Mouse (Mus musculus) midbrain, embryonic 15.5 days (tissue): ENCODE measurements at regions not wholly inside any gene's neighbourhood (a gene's known extent, or its start where the extent isn't known, plus 50 kb on each side); places are given as distances from the start of the nearest gene placed in this dataset.

ENCODE experiments used
- ATAC-seq: fragments of 200-750 bp; cut with Nextera tagmentation; replicated peaks from 2 replicates; pipeline ENCODE4 v1.8.0; 2017; ENCODE audit warnings: moderate TSS enrichment
- H3K27ac ChIP-seq: fragments of 300-500 bp; sonication (generic); 2 replicates; pipeline ENCODE4 v1.5.1; 2015; ENCODE audit warnings: mild to moderate bottlenecking, inconsistent platforms
- H3K27me3 ChIP-seq: fragments of 300-500 bp; sonication (generic); replicated peaks from 2 replicates; pipeline ENCODE4 v1.6.1; 2015; ENCODE audit warnings: inconsistent platforms
- H3K36me3 ChIP-seq: fragments of 300-500 bp; sonication (generic); replicated peaks from 2 replicates; pipeline ENCODE4 v1.6.1; 2015; ENCODE audit warnings: inconsistent platforms
- H3K4me1 ChIP-seq: fragments of 300-500 bp; sonication (generic); 2 replicates; pipeline ENCODE4 v1.6.1; 2015; ENCODE audit warnings: inconsistent platforms
- H3K4me2 ChIP-seq: fragments of 300-500 bp; sonication (generic); 2 replicates; pipeline ENCODE4 v1.6.1; 2015; ENCODE audit warnings: inconsistent platforms, mild to moderate bottlenecking, moderate library complexity
- H3K4me3 ChIP-seq: fragments of 300-500 bp; sonication (generic); 2 replicates; pipeline ENCODE4 v1.5.1; 2015; ENCODE audit warnings: mild to moderate bottlenecking, inconsistent platforms
- H3K9ac ChIP-seq: fragments of 300-500 bp; sonication (generic); 2 replicates; pipeline ENCODE4 v1.6.1; 2015; ENCODE audit warnings: mild to moderate bottlenecking, inconsistent platforms
- H3K9me3 ChIP-seq: fragments of 300-500 bp; sonication (generic); 2 replicates; pipeline ENCODE4 v1.6.1; 2016; ENCODE audit warnings: inconsistent platforms
- WGBS: fragments of 180-500 bp; shearing (Covaris S2); methylation state at CpG from one replicate; pipeline ENCODE4 v1.1.7; 2015; ENCODE audit warnings: mixed read lengths; 5-methylcytosine and 5-hydroxymethylcytosine counted together

DNA sequence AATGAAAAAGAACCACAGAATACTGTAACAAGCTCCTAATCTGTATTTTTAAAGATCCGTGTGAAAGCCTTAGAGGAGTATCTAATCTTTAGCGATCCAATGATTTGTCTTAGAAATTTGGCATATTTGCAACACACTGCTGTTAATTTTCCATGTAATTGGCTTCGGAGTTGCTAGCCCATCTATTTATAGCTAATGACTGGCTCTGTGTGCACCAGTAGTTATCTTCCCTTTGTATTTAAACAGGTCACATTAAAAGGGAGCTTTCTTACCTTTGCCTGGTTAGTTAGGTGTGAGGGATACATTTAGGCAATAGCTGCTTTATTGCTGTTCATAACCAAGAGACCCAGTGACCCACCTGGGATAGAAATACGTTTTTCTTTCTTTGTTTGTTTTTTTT is 256.3 kb upstream of the Mme start:
- Histone ChIP-seq H3K36me3 (no peaks in the 10 kb centered on the region), H3K27me3 (no peaks in the 10 kb centered on the region), H3K27ac (no peak overlapping the region), H3K9ac (no peak overlapping the region), H3K4me3 (no peak overlapping the region), H3K9me3 (no peaks in the 10 kb centered on the region), H3K4me2 (no peak overlapping the region), H3K4me1 (no peaks in the 10 kb centered on the region)
- ATAC-seq, result no peak
- WGBS, result 76% methylated on average over 4 of the region's 4 CpGs

DNA sequence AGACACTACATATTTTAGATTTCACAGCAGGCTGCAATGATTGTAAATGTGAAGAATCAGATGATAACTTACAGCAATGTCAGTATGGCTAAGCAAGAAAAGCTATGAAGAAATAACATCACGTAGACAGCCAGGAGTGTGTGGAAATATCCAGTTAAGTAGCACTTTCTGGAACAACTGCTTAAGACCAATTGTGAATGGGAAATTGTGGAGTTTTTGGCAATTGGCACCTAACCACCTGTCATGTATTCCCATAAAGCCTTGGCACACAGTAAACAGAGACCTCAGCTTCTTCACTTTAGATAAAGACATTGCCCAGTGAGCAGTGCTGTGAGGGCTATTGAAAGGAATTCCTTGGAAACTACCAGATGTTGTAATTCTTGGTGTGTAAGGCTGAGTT is 264.4 kb upstream of the Mme start:
- Histone ChIP-seq H3K36me3 (no peaks in the 10 kb centered on the region), H3K27ac (no peak overlapping the region), H3K9ac (no peak overlapping the region), H3K4me3 (no peak overlapping the region), H3K9me3 (no peaks in the 10 kb centered on the region), H3K4me2 (no peak overlapping the region), H3K4me1 (no peaks in the 10 kb centered on the region), H3K27me3 (no peaks in the 10 kb centered on the region)
- 95% methylated on average over 1 of the region's 1 CpGs for WGBS
- ATAC-seq, result no peak

DNA sequence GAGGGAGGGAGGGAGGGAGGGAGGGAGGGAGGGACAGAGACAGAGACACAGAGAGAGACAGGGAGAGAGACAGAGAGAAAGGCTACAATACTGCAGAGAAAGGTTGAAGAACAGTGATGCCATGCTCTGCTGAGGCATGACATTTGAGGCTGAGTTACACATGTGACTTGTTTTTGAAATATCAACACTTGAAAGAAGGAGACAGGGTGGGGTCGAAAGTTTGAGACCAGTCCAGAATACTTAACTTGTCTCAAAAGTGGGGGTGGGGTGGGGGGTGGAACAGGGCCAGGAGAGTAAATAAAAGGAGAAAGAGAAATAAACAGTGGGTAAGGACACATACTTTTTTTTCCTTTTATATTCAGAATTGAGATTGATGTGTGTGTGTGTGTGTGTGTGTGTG is 278.1 kb upstream of the Mme start:
- Histone ChIP-seq H3K27me3 (no peaks in the 10 kb centered on the region), H3K9me3 (no peaks in the 10 kb centered on the region), H3K4me3 (no peak overlapping the region), H3K27ac (no peak overlapping the region), H3K36me3 (no peaks in the 10 kb centered on the region), H3K4me1 (no peaks in the 10 kb centered on the region), H3K4me2 (no peak overlapping the region), H3K9ac (no peak overlapping the region)
- no peak for ATAC-seq
- 93% methylated on average over 1 of the region's 1 CpGs for WGBS

DNA sequence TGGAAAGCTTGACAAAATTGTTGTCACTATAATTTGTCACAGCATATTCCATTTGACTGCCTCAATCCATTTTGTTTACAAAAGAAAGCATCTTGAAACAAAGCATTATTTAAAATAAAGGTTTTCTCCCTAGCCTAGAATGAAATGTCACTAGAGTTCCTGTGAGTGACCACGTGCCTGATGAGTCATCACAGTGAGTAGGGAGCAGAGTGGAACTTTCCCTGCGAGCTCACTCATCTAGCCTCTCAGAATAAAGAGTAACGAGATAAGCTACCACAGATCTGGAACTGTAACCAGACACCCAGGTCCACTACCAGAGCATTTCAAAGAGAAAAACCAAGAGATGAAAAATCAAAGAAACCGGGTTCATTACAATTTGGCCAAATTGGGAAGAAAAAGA is 278.7 kb upstream of the Mme start:
- Histone ChIP-seq H3K4me2 (no peak overlapping the region), H3K36me3 (no peaks in the 10 kb centered on the region), H3K9ac (no peak overlapping the region), H3K27ac (no peak overlapping the region), H3K9me3 (no peaks in the 10 kb centered on the region), H3K4me1 (no peaks in the 10 kb centered on the region), H3K4me3 (no peak overlapping the region), H3K27me3 (no peaks in the 10 kb centered on the region)
- 53% methylated on average over 4 of the region's 4 CpGs for WGBS
- ATAC-seq, result no peak

DNA sequence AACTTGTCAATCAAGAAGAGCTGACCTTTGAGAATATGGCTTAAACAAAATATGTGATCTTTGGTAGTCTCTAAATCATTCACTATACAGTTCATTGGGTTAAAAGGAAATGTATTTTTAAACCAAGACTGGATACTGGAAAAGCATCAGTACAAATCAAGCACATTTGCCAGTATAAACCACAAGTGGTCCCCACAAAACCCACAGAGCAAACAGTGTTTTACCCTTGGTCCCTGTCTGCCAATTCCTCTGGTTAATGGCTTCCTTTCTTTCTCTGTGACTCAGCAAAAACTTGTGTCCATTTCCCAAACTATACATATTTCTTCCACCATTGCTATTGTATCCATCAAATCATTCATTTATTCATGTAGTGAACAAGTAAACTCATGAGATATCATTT is 296.0 kb upstream of the Mme start:
- no peaks in the 10 kb centered on the region for H3K9me3 ChIP-seq
- H3K9ac ChIP-seq, result no peak overlapping the region
- no peaks in the 10 kb centered on the region for H3K36me3 ChIP-seq
- H3K4me1 ChIP-seq, result no peaks in the 10 kb centered on the region
- no peak overlapping the region for H3K4me2 ChIP-seq
- H3K27ac ChIP-seq, result no peak overlapping the region
- H3K27me3 ChIP-seq, result no peaks in the 10 kb centered on the region
- no peak overlapping the region for H3K4me3 ChIP-seq
- no peak for ATAC-seq

DNA sequence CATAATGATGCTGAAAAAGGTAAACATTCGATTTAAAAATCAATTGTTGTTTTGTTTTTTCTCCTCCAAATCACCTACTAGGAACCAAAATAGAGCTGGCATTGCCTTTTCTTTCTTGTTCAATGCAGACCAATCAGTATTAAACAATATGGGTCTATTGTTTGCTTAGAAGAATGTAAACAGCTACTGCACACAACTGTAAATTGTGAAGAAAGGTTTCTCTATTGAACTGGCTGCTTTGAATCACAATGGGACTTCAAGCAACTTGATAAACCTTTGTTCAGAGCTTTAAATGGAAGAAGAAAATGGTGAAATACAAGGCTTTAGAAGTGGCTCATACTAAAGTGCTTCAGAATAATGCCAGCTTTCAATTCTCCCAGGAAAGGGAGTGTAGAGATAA is 302.7 kb upstream of the Mme start:
- H3K4me2 ChIP-seq, result no peak overlapping the region
- ATAC-seq, result no peak
- no peaks in the 10 kb centered on the region for H3K27me3 ChIP-seq
- H3K4me1 ChIP-seq, result no peaks in the 10 kb centered on the region
- no peaks in the 10 kb centered on the region for H3K9me3 ChIP-seq
- H3K9ac ChIP-seq, result no peak overlapping the region
- H3K36me3 ChIP-seq, result no peaks in the 10 kb centered on the region
- WGBS, result 84% methylated on average over 1 of the region's 1 CpGs
- no peak overlapping the region for H3K27ac ChIP-seq
- no peak overlapping the region for H3K4me3 ChIP-seq

DNA sequence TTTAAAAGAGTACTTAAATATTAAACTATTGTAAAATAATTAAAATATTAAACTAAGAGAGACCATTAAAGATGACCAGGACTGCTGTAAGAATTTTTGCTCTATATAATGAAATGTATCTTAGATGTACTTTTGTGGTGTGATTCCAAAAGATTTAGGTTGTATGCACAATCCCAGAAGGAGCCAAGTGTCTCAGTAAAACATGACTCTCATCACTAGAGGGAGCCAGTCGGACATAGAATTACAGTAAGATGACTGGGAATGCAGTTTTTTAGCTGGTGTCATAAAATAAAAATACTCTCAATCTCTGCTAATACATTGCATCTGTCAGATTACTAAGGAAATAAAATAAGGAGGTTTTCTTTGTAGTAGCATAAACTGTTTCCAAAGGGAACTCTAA is 316.9 kb upstream of the Mme start:
- Histone ChIP-seq H3K9ac (no peak overlapping the region), H3K4me1 (no peaks in the 10 kb centered on the region), H3K27me3 (no peaks in the 10 kb centered on the region), H3K27ac (no peak overlapping the region), H3K36me3 (no peaks in the 10 kb centered on the region), H3K4me3 (no peak overlapping the region), H3K4me2 (no peak overlapping the region), H3K9me3 (no peaks in the 10 kb centered on the region)
- WGBS, result 5% methylated on average over 1 of the region's 1 CpGs
- no peak for ATAC-seq

DNA sequence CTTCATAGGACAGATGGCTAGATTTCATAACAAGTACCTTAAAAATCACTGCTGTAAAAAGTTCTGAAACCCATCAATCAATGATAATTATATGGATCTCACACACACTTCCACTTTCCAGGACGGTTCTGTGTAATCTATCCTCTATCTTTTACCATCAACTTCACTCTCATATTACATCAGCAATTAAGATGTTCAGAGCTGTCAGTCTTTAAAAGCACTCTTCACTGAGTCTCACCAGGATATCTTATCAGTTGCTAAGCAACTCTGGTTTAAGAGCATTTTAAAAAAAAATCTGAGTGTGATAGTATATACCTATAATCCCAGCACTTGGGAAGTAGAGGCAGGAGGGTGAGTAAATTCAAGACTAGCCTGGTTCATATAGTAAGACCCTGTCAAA is 312.0 kb upstream of the Gpr149 start:
- no peaks in the 10 kb centered on the region for H3K27me3 ChIP-seq
- H3K4me3 ChIP-seq, result no peak overlapping the region
- no peaks in the 10 kb centered on the region for H3K9me3 ChIP-seq
- no peak for ATAC-seq
- H3K9ac ChIP-seq, result no peak overlapping the region
- no peak overlapping the region for H3K4me2 ChIP-seq
- no peaks in the 10 kb centered on the region for H3K4me1 ChIP-seq
- WGBS, result 39% methylated on average over 1 of the region's 1 CpGs
- H3K27ac ChIP-seq, result no peak overlapping the region
- no peaks in the 10 kb centered on the region for H3K36me3 ChIP-seq

DNA sequence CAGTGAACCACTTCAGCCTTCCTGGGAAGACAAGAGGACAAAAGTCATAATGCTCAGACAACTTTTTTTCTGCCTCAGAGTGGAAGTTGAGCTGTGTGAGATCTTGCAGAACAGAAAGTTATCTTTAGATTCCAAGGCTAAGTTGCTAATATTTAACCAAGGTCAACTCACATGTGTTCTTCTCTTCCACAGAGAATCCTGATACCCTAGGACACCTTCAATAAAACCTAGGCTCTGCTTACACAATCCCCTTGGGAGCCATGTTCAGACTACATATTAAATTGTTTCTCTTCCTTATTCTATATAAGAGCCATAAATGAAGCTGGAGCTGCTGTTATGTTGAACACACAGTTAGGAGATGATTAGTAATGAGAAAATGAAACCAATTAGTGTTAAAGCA is 280.2 kb upstream of the Gpr149 start:
- H3K4me2 ChIP-seq, result no peak overlapping the region
- H3K4me3 ChIP-seq, result no peak overlapping the region
- H3K9me3 ChIP-seq, result no peaks in the 10 kb centered on the region
- no peak overlapping the region for H3K9ac ChIP-seq
- no peak overlapping the region for H3K27ac ChIP-seq
- no peak for ATAC-seq
- H3K27me3 ChIP-seq, result no peaks in the 10 kb centered on the region
- no peaks in the 10 kb centered on the region for H3K4me1 ChIP-seq
- no peaks in the 10 kb centered on the region for H3K36me3 ChIP-seq

DNA sequence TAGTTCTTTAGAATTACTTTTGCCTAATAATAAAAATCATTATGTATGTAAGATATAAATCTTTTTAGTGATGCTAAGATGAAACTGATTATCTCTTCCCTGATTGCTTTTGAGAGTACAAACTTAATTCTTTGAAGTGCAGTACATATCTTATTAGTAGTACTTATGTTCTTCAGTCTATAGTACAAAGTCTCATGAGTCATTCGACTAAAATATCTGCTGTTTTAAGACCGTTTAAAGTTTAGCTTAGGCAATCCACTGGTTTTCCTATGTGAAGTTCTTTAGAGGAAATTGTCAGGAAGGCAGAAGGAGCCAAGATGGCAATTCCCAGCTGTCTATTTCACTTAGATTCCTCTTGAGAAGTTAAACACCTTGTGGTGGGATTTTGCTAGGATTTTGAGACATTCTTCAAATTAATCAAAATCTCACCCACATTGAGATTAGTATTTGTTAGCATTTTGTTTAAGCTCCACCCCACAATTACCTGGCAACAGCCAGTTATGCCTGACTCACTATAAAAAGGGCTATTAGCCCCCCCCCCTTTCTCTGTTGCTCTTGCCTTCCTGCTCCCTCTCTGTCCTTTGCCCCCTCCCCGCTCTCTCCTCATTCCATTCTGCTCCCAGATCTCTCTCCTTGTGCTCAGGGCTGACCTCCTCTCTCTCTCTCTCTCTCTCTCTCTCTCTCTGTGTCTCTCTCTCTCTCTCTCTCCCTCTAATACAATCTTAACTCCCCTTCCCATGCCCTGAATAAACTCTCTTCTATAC is 277.6 kb upstream of the Gpr149 start:
- H3K27me3 ChIP-seq, result no peaks in the 10 kb centered on the region
- H3K4me3 ChIP-seq, result no peak overlapping the region
- WGBS, result 87% methylated on average over 3 of the region's 3 CpGs
- no peaks in the 10 kb centered on the region for H3K36me3 ChIP-seq
- ATAC-seq, result no peak
- H3K9me3 ChIP-seq, result no peaks in the 10 kb centered on the region
- H3K9ac ChIP-seq, result no peak overlapping the region
- H3K4me1 ChIP-seq, result no peaks in the 10 kb centered on the region
- H3K27ac ChIP-seq, result no peak overlapping the region
- no peak overlapping the region for H3K4me2 ChIP-seq

DNA sequence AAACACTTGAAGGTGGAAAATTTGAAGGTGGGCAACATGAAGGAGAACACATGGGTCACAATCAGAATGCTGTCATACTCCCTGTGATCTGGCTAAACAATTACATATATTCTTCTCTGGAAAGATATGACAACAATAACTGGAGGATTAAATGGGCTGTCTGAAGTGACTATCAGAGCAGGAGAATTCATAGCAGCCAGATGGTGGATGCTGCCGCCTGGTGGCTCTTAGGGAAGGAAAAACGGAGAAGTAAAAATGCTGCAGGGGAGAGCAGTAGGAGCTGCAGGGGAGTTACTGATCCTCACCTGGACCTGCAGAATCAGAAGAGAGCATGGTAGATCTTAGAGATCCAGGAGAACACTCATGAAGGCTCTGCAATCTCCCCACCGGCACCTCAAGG is 255.8 kb upstream of the Gpr149 start:
- no peaks in the 10 kb centered on the region for H3K27me3 ChIP-seq
- ATAC-seq, result peak; percentile 70; the same call in 1 of the 2 replicates
- H3K4me1 ChIP-seq, result no peaks in the 10 kb centered on the region
- H3K36me3 ChIP-seq, result no peaks in the 10 kb centered on the region
- no peak overlapping the region for H3K27ac ChIP-seq
- no peak overlapping the region for H3K4me2 ChIP-seq
- 17% methylated on average over 3 of the region's 3 CpGs for WGBS
- no peak overlapping the region for H3K4me3 ChIP-seq
- H3K9me3 ChIP-seq, result no peaks in the 10 kb centered on the region
- H3K9ac ChIP-seq, result no peak overlapping the region

DNA sequence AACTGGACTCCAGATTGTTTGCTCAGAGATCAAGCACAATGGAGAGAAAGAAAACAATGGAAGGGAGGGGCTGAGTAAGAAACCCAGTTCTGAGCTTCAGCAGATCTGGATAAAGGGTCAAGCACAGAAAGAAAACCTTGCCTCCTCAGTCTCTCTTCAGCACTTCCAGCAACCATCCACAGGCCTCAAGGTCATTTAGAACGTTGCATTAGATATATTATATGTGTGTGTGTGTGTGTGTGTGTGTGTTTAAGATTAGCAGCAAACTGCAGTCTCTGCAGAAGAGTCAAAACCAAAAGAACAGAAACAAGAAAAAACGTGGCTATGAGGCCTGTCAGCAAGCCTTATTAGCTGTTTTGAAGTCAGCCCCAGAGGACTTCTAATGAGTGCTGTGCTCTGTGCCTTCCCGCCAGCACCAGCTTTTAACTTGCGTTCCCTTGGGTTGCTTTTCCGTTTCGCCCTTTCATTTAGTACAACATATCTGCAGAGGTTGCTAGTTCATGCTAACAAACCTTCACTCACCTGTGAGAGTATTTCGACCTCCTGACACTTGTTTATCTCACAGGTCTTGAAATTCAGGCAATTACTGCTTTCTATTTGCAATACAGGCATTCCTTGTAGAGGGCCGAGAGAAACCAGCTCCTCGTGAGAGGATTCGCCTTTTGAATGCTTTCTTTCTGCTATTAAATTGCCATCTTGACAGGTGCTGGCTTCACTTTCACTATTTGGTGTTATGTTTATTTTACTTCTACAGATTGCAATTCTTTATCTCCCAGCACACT is 230.9 kb upstream of the Gpr149 start:
- Histone ChIP-seq H3K36me3 (no peaks in the 10 kb centered on the region), H3K9ac (no peak overlapping the region), H3K4me1 (peaks cover 7% of the 10 kb centered on the region; the same call in 1 of the 2 replicates), H3K27ac (peak overlapping the region; percentile 53; the same call in 1 of the 2 replicates), H3K9me3 (no peaks in the 10 kb centered on the region), H3K4me2 (peak overlapping the region; percentile 11; the same call in 1 of the 2 replicates), H3K27me3 (no peaks in the 10 kb centered on the region), H3K4me3 (no peak overlapping the region)
- peak; percentile 91 for ATAC-seq
- WGBS, result 55% methylated on average over 10 of the region's 10 CpGs

DNA sequence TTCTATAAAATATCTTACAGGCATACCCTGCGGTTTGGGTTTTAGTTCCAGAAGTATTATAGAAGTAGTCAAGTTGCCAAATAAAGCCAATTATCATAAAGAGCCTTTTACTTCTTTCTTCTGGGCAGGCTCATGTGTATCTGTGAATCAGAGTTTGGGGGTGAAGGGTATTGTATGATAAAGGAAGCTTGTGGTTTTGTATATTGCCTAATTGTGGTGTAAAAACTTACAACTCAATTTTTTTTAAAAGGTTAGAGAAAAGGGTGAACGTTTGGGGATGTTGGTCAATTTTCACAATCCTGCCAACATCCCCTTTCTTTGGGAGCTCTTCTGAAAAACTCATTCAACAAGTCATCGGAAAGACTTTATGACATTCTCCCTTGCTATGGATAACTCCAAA is 219.0 kb upstream of the Gpr149 start:
- H3K27me3 ChIP-seq, result no peaks in the 10 kb centered on the region
- no peaks in the 10 kb centered on the region for H3K36me3 ChIP-seq
- no peak overlapping the region for H3K9ac ChIP-seq
- H3K4me3 ChIP-seq, result no peak overlapping the region
- WGBS, result 90% methylated on average over 3 of the region's 3 CpGs
- no peaks in the 10 kb centered on the region for H3K4me1 ChIP-seq
- no peak for ATAC-seq
- no peaks in the 10 kb centered on the region for H3K9me3 ChIP-seq
- H3K27ac ChIP-seq, result no peak overlapping the region
- no peak overlapping the region for H3K4me2 ChIP-seq
